Mouse (Mus musculus) lung, postnatal 36 days (tissue): ENCODE results near the gene Lrrc58.

Experiments
- DNase-seq: peaks from one replicate; pipeline ENCODE4 v3.0.0; 2022; ENCODE audit warnings: mixed read lengths

Gene Lrrc58

DNA sequence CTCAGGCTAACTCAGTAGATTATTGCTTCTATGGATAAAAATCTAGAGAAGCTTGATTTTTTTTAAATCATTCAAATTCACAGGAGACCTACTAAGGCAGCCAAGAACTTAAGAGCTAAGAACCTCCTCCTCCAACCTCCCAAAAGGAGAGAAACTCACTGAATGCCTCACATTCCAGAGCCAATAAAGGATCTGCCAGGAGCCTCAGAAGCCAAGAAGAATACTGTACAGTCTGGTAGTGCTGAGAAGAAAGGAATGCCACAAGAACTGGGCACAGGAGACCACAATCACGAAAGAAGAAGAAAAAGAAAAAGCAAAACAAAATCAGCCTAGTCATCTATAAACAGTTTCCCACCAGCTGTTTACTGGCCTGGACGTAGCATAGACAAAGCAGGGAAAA lies 60.8 kb downstream of the Lrrc58 start:
- DNase-seq, result no peak

DNA sequence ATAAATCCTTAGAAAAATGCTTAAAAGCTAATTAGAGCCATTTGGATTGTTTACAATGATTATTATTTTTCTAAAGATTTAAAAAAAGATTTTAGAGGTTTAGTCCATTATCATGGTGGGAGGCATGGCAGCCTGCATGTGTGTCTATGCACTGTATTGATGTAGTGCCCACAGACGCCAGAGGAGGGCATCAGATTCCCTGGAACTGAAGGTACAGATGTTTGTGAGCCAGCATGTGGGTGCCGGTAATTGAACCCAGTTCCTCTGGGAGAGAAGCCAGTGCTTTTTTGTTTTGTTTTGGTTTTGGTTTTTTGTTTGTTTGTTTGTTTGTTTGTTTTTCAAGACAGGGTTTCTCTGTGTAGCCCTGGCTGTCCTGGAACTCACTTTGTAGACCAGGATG lies 61.4 kb downstream of the Lrrc58 start:
- no peak for DNase-seq

- DNase-seq, result no peak
Observed at GRCm38 (mm10) chr16:37934932-37935331, 66.7 kb downstream of the Lrrc58 start.

- no peak for DNase-seq
Observed at GRCm38 (mm10) chr16:37937276-37937675, 69.1 kb downstream of the Lrrc58 start.
